Mouse (Mus musculus): ENCODE measurements around the gene Cdkn2b. TPM values are rescaled to one million over a fixed set of nuclear protein-coding genes. Genes with fewer than 3 reads are reported as not detected.

Gene Cdkn2b
- polyA plus RNA-seq, 2 experiments, result 0.11 TPM; not detected in 1

DNA sequence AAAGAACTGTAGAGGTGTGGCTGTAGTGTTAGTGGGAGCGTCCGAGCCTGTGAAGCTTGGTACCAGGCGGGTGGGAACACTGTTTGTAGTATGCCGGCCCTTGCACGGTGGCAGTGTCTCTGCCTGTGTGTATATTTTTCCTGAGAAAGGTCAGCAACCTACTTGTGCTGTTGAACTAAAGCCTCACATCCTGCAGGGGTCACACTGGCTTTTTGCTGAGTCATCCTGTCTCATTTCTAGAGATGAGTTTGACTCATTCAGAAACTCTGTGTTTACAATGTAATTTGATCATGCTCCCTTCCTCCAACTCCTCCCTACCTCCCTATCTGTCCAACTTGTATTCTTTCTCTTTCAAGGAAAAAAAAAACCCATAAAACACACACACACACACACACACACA, 40.6 kb upstream of the Cdkn2b start:
- Histone ChIP-seq H3K27ac (no peak overlapping the region), H3K4me2 (ENCODE audit: low read depth) (no peak overlapping the region), H3K9me3 (ENCODE audit: control insufficient read depth, low read length) (no peaks in the 10 kb centered on the region), H3K4me3 (ENCODE audit: insufficient read depth in 1 of 2, low read depth in 2 of 2, low read length in 2 of 2) (no peak overlapping the region), H3K27me3 (ENCODE audit: control insufficient read depth, insufficient read depth, low read length) (no peaks in the 10 kb centered on the region), H3K4me1 (replicated peaks; ENCODE audit: control insufficient read depth in 2 of 2, insufficient read depth in 2 of 2, low read length in 1 of 2) (no peaks in the 10 kb centered on the region), H3K36me3 (replicated peaks; ENCODE audit: control insufficient read depth, insufficient read depth, low read depth) (no peaks in the 10 kb centered on the region), H3K9ac (replicated peaks) (no peak overlapping the region)
- 28% methylated on average over 5 of the region's 5 CpGs for WGBS (ENCODE audit: insufficient replicate concordance)
- TF ChIP-seq CTCF (IDR thresholded peaks at IDR 0.05; ENCODE audit: low read depth) (no peak), EP300 (IDR thresholded peaks at IDR 0.05; ENCODE audit: low read depth) (no peak)
- ATAC-seq (ENCODE audit: insufficient read depth) (no peak), DNase-seq (ENCODE audit: low read depth in 3 of 3, low spot score in 3 of 3) (peak in 1 of 3 experiments; percentile 7)

DNA sequence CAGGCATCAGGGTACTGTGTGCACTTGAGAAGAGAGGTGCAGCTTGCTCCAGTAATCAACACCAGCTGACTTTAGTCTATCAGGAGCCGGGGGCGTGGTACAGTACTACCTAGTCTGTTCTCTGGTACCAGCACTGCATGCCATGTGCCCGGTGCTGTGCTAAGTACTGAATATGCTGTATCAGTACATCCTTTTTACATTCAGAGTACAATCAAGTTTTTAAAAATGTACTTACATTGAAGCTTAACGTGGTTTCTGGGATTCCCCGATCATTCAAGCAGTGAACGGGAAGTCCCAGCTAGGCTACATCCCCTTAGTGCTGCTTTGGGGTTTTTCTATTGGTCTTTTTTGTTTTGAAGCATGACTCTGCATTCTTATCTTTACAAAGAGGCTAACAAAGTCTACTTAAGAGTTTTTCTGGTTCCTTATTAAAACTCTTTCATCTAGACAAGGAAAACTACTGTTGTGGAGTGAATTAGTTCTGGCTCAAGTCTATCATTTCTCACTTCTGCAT, 40.2 kb upstream of the Cdkn2b start:
- no peak overlapping the region for H3K4me3 ChIP-seq (ENCODE audit: insufficient read depth in 1 of 2, low read depth in 2 of 2, low read length in 2 of 2)
- no peak overlapping the region for H3K4me2 ChIP-seq (ENCODE audit: low read depth)
- no peaks in the 10 kb centered on the region for H3K27me3 ChIP-seq (ENCODE audit: control insufficient read depth, insufficient read depth, low read length)
- DNase-seq (ENCODE audit: low read depth in 3 of 3, low spot score in 3 of 3), result no peak
- 44% methylated on average over 6 of the region's 6 CpGs for WGBS (ENCODE audit: insufficient replicate concordance)
- H3K9me3 ChIP-seq (ENCODE audit: control insufficient read depth, low read length), result no peaks in the 10 kb centered on the region
- no peak for ATAC-seq (ENCODE audit: insufficient read depth)
- H3K36me3 ChIP-seq (replicated peaks; ENCODE audit: control insufficient read depth, insufficient read depth, low read depth), result no peaks in the 10 kb centered on the region
- H3K9ac ChIP-seq (replicated peaks), result no peak overlapping the region
- no peaks in the 10 kb centered on the region for H3K4me1 ChIP-seq (replicated peaks; ENCODE audit: control insufficient read depth in 2 of 2, insufficient read depth in 2 of 2, low read length in 1 of 2)
- no peak for TF ChIP-seq CTCF (IDR thresholded peaks at IDR 0.05; ENCODE audit: low read depth)
- no peak for TF ChIP-seq EP300 (IDR thresholded peaks at IDR 0.05; ENCODE audit: low read depth)
- H3K27ac ChIP-seq, result no peak overlapping the region

GRCm38 (mm10) chr4:89350391-89350790, 39.6 kb upstream of the Cdkn2b start:
- TF ChIP-seq CTCF (IDR thresholded peaks at IDR 0.05; ENCODE audit: low read depth) (no peak), EP300 (IDR thresholded peaks at IDR 0.05; ENCODE audit: low read depth) (no peak)
- no peak overlapping the region for H3K27ac ChIP-seq

GRCm38 (mm10) chr4:89348842-89349241, 38.0 kb upstream of the Cdkn2b start:
- Histone ChIP-seq H3K9me3 (ENCODE audit: control insufficient read depth, low read length) (no peaks in the 10 kb centered on the region), H3K27me3 (ENCODE audit: control insufficient read depth, insufficient read depth, low read length) (no peaks in the 10 kb centered on the region), H3K4me2 (ENCODE audit: low read depth) (no peak overlapping the region), H3K4me3 (ENCODE audit: insufficient read depth in 1 of 2, low read depth in 2 of 2, low read length in 2 of 2) (no peak overlapping the region), H3K36me3 (replicated peaks; ENCODE audit: control insufficient read depth, insufficient read depth, low read depth) (no peaks in the 10 kb centered on the region), H3K27ac (no peak overlapping the region), H3K4me1 (replicated peaks; ENCODE audit: control insufficient read depth in 2 of 2, insufficient read depth in 2 of 2, low read length in 1 of 2) (no peaks in the 10 kb centered on the region), H3K9ac (replicated peaks) (no peak overlapping the region)
- no peak for ATAC-seq (ENCODE audit: insufficient read depth)
- DNase-seq (ENCODE audit: low read depth in 3 of 3, low spot score in 3 of 3), result no peak
- TF ChIP-seq EP300 (IDR thresholded peaks at IDR 0.05; ENCODE audit: low read depth) (no peak), CTCF (IDR thresholded peaks at IDR 0.05; ENCODE audit: low read depth) (no peak)
- 40% methylated on average over 5 of the region's 5 CpGs for WGBS (ENCODE audit: insufficient replicate concordance)

More at GRCm38 (mm10) chr4:89350391-89350790, 39.6 kb upstream of the Cdkn2b start:
- H3K9me3 ChIP-seq (ENCODE audit: control insufficient read depth, low read length), result no peaks in the 10 kb centered on the region
- H3K36me3 ChIP-seq (replicated peaks; ENCODE audit: control insufficient read depth, insufficient read depth, low read depth), result no peaks in the 10 kb centered on the region
- ATAC-seq (ENCODE audit: insufficient read depth) (no peak), DNase-seq (ENCODE audit: low read depth in 3 of 3, low spot score in 3 of 3) (no peak)
- H3K4me2 ChIP-seq (ENCODE audit: low read depth), result no peak overlapping the region
- 51% methylated on average over 9 of the region's 9 CpGs for WGBS (ENCODE audit: insufficient replicate concordance)
- no peaks in the 10 kb centered on the region for H3K4me1 ChIP-seq (replicated peaks; ENCODE audit: control insufficient read depth in 2 of 2, insufficient read depth in 2 of 2, low read length in 1 of 2)
- no peaks in the 10 kb centered on the region for H3K27me3 ChIP-seq (ENCODE audit: control insufficient read depth, insufficient read depth, low read length)
- no peak overlapping the region for H3K4me3 ChIP-seq (ENCODE audit: insufficient read depth in 1 of 2, low read depth in 2 of 2, low read length in 2 of 2)
- H3K9ac ChIP-seq (replicated peaks), result no peak overlapping the region

GRCm38 (mm10) chr4:89313461-89313860, 2.6 kb upstream of the Cdkn2b start:
- no peaks in the 10 kb centered on the region for H3K9me3 ChIP-seq (ENCODE audit: control insufficient read depth, low read length)
- no peak overlapping the region for H3K27ac ChIP-seq
- H3K4me3 ChIP-seq (ENCODE audit: insufficient read depth in 1 of 2, low read depth in 2 of 2, low read length in 2 of 2), result no peak overlapping the region
- peaks cover 18% of the 10 kb centered on the region for H3K27me3 ChIP-seq (ENCODE audit: control insufficient read depth, insufficient read depth, low read length)
- TF ChIP-seq CTCF (IDR thresholded peaks at IDR 0.05; ENCODE audit: low read depth) (no peak), EP300 (IDR thresholded peaks at IDR 0.05; ENCODE audit: low read depth) (no peak)
- H3K4me1 ChIP-seq (replicated peaks; ENCODE audit: control insufficient read depth in 2 of 2, insufficient read depth in 2 of 2, low read length in 1 of 2), result peaks cover 2 to 3% of the 10 kb centered on the region in 2 experiments; a peak in 1 of 4 replicates
- no peak overlapping the region for H3K4me2 ChIP-seq (ENCODE audit: low read depth)
- ATAC-seq (ENCODE audit: insufficient read depth) (no peak), DNase-seq (ENCODE audit: low read depth in 3 of 3, low spot score in 3 of 3) (no peak)
- no peak overlapping the region for H3K9ac ChIP-seq (replicated peaks)
- no peaks in the 10 kb centered on the region for H3K36me3 ChIP-seq (replicated peaks; ENCODE audit: control insufficient read depth, insufficient read depth, low read depth)
- 12% methylated on average over 13 of the region's 13 CpGs for WGBS (ENCODE audit: insufficient replicate concordance)
